Mouse (Mus musculus) E14TG2a.4 (cell line): ENCODE results near the gene Cntn2.

Experiments used
- CTCF ChIP-seq: conservative IDR thresholded peaks from 2 replicates; pipeline ENCODE4 v1.5.1; 2014; ENCODE audit warnings: low read length
- NANOG ChIP-seq: IDR thresholded peaks from 2 replicates; pipeline ENCODE4 v1.6.1; 2014; ENCODE audit warnings: borderline replicate concordance, low read length, mixed read lengths

DNA sequence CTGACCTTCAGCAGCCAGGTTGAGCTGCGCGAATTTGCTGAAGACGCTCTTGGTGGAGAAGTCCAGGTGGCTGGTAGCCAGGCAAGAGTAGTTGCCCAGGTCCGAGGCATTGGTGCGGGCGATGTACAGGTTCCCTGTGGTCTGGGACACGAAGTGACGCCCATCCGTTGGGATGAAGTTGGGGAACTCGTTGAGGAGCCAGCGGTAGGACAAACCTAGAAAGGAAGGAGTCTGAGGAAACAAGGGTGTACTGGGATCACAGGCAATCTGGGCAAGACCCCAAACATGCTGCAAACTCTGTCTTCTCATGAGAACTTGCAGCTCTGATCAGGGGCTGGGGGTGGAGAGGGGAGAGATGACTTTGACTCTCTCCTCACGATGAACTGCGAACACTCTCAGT lies 15.0 kb downstream of the Cntn2 start:
- no peak for TF ChIP-seq CTCF
- TF ChIP-seq NANOG: no peak
